Mouse (Mus musculus): Measurements from ENCODE around the gene Ctsk. TPM values are rescaled to one million over a fixed set of nuclear protein-coding genes. Genes with fewer than 3 reads are reported as not detected.

The Ctsk gene
- polyA plus RNA-seq, 1 experiment: not detected

DNA sequence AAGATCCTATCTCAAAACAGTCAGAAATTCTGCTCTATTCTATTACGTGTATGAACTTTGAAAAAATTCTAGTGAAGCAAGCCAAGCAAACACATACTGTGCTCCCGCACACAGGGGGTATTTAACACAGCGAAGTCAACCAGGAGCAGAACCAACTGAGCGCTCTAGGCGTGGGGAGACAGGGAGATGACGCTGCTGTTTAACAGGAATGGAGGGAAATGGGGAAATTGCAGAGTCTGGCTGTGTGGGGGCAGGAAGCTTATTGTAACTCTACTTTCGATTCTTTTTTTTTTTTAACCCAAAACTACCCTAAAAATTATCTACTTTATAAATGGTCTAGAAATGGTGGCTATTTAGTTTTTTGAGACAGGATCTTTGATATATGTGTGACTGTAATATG lies 19.8 kb downstream of the Ctsk start:
- H3K4me3 ChIP-seq (replicated peaks): peak overlapping the region; percentile 51
- TF ChIP-seq GATA1 (IDR thresholded peaks at IDR 0.05; ENCODE audit: low read length): no peak
- TF ChIP-seq TAL1 (IDR thresholded peaks at IDR 0.05; ENCODE audit: low read length): no peak
- peaks cover 95% of the 10 kb centered on the region for H3K4me1 ChIP-seq (ENCODE audit: control insufficient read depth)
- H3K27me3 ChIP-seq (ENCODE audit: control insufficient read depth): no peaks in the 10 kb centered on the region
- no peaks in the 10 kb centered on the region for H3K9me3 ChIP-seq (ENCODE audit: control insufficient read depth, low read length)
- H3K36me3 ChIP-seq (ENCODE audit: control insufficient read depth): peaks cover 7% of the 10 kb centered on the region; the same call in 1 of the 2 replicates

DNA sequence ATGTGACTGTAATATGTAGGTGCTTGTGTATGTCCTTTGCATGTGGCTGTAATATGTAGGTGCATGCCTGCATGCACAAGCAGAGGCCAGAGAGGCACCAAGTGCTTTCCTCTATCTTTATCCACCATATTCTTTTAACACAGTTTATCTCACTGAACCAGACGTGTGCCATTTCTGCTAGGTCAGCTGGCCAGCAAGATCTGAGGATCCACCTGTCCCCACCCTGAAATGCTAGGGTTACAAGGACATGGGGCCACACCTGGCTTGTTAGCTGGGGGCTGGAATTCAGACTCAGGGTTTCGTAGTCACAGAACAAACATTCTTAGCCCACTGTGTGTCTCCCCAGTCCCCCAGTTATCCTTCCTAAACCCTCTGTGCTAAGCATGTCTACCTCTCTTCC lies 20.3 kb downstream of the Ctsk start:
- H3K27me3 ChIP-seq (ENCODE audit: control insufficient read depth): no peaks in the 10 kb centered on the region
- H3K9me3 ChIP-seq (ENCODE audit: control insufficient read depth, low read length): no peaks in the 10 kb centered on the region
- peaks cover 7% of the 10 kb centered on the region; the same call in 1 of the 2 replicates for H3K36me3 ChIP-seq (ENCODE audit: control insufficient read depth)
- peak overlapping the region; percentile 51 for H3K4me3 ChIP-seq (replicated peaks)
- TF ChIP-seq GATA1 (IDR thresholded peaks at IDR 0.05; ENCODE audit: low read length) (peak; percentile 95), TAL1 (IDR thresholded peaks at IDR 0.05; ENCODE audit: low read length) (peak; percentile 99)
- H3K4me1 ChIP-seq (ENCODE audit: control insufficient read depth): peaks cover 94% of the 10 kb centered on the region

DNA sequence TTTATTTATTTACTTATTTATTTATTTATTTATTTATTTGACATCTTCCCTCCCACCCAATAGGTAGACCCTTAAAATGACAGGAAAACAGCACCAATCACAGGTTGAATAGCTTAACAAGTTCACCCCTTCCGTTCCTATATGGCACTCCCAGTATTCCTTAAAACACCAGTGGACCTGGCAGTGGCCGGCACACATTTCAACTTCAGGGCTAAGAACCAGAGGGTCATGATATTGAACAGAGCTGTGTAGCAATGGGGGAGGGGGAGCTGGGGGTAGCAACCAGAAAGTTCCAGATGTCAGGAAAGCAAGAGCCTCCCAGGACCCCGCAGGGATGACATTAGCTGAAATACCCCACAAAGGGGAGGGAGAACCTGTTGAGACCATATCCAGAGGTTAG lies 21.0 kb downstream of the Ctsk start:
- Histone ChIP-seq H3K4me1 (ENCODE audit: control insufficient read depth) (peaks cover 91% of the 10 kb centered on the region), H3K36me3 (ENCODE audit: control insufficient read depth) (peaks cover 7% of the 10 kb centered on the region; the same call in 1 of the 2 replicates), H3K9me3 (ENCODE audit: control insufficient read depth, low read length) (no peaks in the 10 kb centered on the region), H3K4me3 (replicated peaks) (no peak overlapping the region), H3K27me3 (ENCODE audit: control insufficient read depth) (no peaks in the 10 kb centered on the region)
- TF ChIP-seq TAL1 (IDR thresholded peaks at IDR 0.05; ENCODE audit: low read length) (no peak), GATA1 (IDR thresholded peaks at IDR 0.05; ENCODE audit: low read length) (no peak)

DNA sequence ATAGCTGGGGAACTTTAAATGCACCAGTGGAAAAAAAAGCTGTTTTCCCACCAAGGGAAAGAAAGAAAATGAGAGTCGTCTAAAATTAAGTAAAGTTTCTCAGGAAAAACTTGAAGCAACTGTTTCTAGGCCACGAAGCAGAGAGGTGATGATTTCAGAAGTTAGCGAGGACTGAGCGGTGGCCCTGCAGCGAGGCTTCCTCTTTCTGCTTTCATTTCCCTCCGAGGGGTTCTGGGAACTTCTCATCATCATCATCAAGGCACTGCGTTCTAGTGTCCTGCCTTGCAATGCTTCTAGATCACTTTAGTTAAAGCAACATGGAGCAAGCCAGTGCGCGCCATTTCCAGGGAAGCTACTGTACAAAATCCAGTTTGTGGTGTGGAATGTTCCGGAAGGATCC lies 22.1 kb downstream of the Ctsk start:
- H3K27me3 ChIP-seq (ENCODE audit: control insufficient read depth): no peaks in the 10 kb centered on the region
- no peak overlapping the region for H3K4me3 ChIP-seq (replicated peaks)
- no peak for TF ChIP-seq GATA1 (IDR thresholded peaks at IDR 0.05; ENCODE audit: low read length)
- no peak for TF ChIP-seq TAL1 (IDR thresholded peaks at IDR 0.05; ENCODE audit: low read length)
- peaks cover 86% of the 10 kb centered on the region for H3K4me1 ChIP-seq (ENCODE audit: control insufficient read depth)
- peaks cover 3% of the 10 kb centered on the region; the same call in 1 of the 2 replicates for H3K36me3 ChIP-seq (ENCODE audit: control insufficient read depth)
- no peaks in the 10 kb centered on the region for H3K9me3 ChIP-seq (ENCODE audit: control insufficient read depth, low read length)

DNA sequence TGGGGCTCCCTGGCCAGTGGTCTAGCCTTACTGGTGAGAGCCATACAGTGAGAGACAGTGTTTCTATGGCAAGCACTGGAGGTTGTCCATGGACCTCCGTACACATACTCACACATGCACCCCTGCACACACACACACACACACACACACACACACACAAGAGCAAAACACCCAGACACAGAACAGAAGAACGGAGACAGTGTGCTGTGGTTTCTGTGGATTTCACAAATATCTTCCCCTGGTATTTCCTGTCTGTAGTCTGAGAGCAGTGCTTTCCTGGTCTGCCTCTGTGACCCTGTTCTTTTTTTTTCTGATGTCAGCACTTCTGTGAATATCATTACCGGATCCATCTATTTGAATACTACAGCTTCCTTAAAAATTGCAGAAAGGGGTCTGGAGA lies 24.6 kb downstream of the Ctsk start:
- peaks cover 68% of the 10 kb centered on the region for H3K4me1 ChIP-seq (ENCODE audit: control insufficient read depth)
- H3K9me3 ChIP-seq (ENCODE audit: control insufficient read depth, low read length): no peaks in the 10 kb centered on the region
- no peaks in the 10 kb centered on the region for H3K36me3 ChIP-seq (ENCODE audit: control insufficient read depth)
- H3K4me3 ChIP-seq (replicated peaks): no peak overlapping the region
- TF ChIP-seq TAL1 (IDR thresholded peaks at IDR 0.05; ENCODE audit: low read length) (no peak), GATA1 (IDR thresholded peaks at IDR 0.05; ENCODE audit: low read length) (no peak)
- no peaks in the 10 kb centered on the region for H3K27me3 ChIP-seq (ENCODE audit: control insufficient read depth)

DNA sequence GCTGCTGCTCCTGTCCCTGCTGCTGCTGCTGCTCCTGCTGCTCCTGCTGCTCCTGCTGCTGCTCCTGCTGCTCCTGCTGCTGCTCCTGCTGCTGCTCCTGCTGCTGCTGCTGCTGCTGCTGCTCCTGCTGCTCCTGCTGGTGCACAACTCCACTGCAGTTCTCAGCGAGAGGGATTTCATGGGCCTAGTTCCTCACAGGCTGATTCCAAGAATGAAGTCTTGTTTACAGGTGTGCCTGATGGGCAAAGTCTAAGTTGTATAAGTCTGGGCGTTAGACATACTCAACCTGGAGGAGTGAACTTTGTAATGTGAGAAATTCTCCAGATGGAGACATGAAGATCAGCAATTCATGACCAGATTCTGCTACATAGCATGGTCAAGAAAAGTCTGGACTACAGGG lies 25.6 kb downstream of the Ctsk start:
- Histone ChIP-seq H3K4me1 (ENCODE audit: control insufficient read depth) (peaks cover 59% of the 10 kb centered on the region), H3K36me3 (ENCODE audit: control insufficient read depth) (no peaks in the 10 kb centered on the region), H3K9me3 (ENCODE audit: control insufficient read depth, low read length) (no peaks in the 10 kb centered on the region), H3K4me3 (replicated peaks) (no peak overlapping the region), H3K27me3 (ENCODE audit: control insufficient read depth) (peaks cover 5% of the 10 kb centered on the region)
- TF ChIP-seq GATA1 (IDR thresholded peaks at IDR 0.05; ENCODE audit: low read length): no peak
- TF ChIP-seq TAL1 (IDR thresholded peaks at IDR 0.05; ENCODE audit: low read length): no peak

DNA sequence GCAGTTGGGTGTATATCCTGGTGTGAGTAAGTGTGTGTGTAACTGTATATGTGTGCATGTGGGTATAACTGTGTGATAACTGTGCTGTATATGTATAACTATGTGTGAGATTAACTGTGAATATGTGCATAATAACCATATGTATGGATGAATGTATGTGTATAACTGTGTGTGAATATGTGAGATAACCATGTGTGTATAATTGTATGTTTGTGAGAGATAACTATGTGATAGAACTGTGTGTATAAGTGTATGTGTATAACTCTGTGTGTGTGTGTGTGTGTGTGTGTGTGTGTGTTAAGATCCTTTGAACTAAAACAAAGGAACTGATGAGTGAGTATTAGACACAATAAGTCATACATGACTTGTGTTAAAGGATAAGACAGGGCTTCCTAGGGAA lies 27.1 kb downstream of the Ctsk start:
- Histone ChIP-seq H3K4me3 (replicated peaks) (no peak overlapping the region), H3K9me3 (ENCODE audit: control insufficient read depth, low read length) (no peaks in the 10 kb centered on the region; the same call in 1 of the 2 replicates), H3K4me1 (ENCODE audit: control insufficient read depth) (peaks cover 48% of the 10 kb centered on the region), H3K27me3 (ENCODE audit: control insufficient read depth) (peaks cover 9% of the 10 kb centered on the region), H3K36me3 (ENCODE audit: control insufficient read depth) (no peaks in the 10 kb centered on the region)
- TF ChIP-seq TAL1 (IDR thresholded peaks at IDR 0.05; ENCODE audit: low read length): no peak
- TF ChIP-seq GATA1 (IDR thresholded peaks at IDR 0.05; ENCODE audit: low read length): no peak

DNA sequence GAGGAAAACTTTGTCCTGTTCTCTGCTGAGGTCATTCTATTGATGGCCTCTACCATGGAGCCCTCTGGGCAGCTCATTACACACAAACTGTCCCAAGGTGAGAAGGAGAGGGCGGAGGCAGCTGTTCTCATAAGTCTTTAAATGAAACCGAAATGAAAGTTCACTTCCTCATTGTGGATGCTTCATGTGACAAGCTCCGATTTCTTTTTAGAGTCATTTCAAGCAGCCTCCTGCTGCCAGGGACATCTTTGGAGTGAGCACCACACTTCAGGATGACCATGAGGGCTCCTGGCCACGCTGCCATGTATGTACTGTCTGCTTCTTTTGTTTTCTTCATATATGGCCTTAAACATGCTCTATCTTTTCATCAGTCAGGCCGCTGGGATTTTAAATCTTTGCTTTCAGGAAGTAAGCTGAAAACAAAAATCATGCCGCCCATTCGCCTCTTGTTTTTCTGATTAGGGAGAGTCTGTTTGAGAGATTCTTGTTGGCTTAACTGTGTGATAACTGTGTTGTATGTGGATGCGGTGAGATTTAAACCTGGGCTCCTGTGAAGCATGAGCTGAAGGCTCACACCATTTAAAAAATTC lies 27.7 kb downstream of the Ctsk start, which contains the start of gene Ctss:
Gene Ctss, plus strand, starts transcription at position 165 of the 590 bp plus-strand sequence.
- peaks cover 9% of the 10 kb centered on the region for H3K27me3 ChIP-seq (ENCODE audit: control insufficient read depth)
- H3K9me3 ChIP-seq (ENCODE audit: control insufficient read depth, low read length): no peaks in the 10 kb centered on the region; the same call in none of the 2 replicates
- TF ChIP-seq TAL1 (IDR thresholded peaks at IDR 0.05; ENCODE audit: low read length): no peak
- TF ChIP-seq GATA1 (IDR thresholded peaks at IDR 0.05; ENCODE audit: low read length): no peak
- no peaks in the 10 kb centered on the region for H3K36me3 ChIP-seq (ENCODE audit: control insufficient read depth)
- peaks cover 44% of the 10 kb centered on the region for H3K4me1 ChIP-seq (ENCODE audit: control insufficient read depth)
- H3K4me3 ChIP-seq (replicated peaks): no peak within 1 kb of the TSS

DNA sequence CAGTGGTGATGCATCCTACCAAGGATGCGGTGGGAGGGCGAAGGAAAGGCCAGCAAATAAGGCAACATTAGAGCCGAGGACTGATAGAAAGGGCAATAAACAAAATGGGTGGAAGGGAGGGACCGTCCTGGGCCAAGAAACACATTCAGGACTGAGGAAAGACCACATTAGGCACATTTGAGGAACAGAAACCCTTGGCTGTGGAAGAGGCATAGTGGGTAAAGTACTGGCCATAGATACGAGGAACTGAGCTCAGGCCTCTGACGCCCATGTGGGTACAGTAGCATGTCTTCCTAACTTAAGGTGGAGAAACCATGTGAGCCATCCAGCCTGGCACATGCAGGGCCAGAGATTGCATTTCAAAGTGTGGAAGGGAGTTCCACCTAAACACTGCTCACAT lies 30.8 kb downstream of the Ctsk start:
- no peak overlapping the region for H3K4me3 ChIP-seq (replicated peaks)
- H3K9me3 ChIP-seq (ENCODE audit: control insufficient read depth, low read length): no peaks in the 10 kb centered on the region; the same call in none of the 2 replicates
- no peaks in the 10 kb centered on the region for H3K36me3 ChIP-seq (ENCODE audit: control insufficient read depth)
- TF ChIP-seq GATA1 (IDR thresholded peaks at IDR 0.05; ENCODE audit: low read length) (no peak), TAL1 (IDR thresholded peaks at IDR 0.05; ENCODE audit: low read length) (no peak)
- peaks cover 31% of the 10 kb centered on the region for H3K4me1 ChIP-seq (ENCODE audit: control insufficient read depth)
- peaks cover 11% of the 10 kb centered on the region for H3K27me3 ChIP-seq (ENCODE audit: control insufficient read depth)
